Mouse (Mus musculus) frontal cortex, postnatal 14 days (tissue): ENCODE data around the gene Fam178b.

Experiments used
- DNase-seq, 2 experiments: peaks; one replicate each; pipeline ENCODE4 v3.0.0; 2022; ENCODE audit warnings: low spot score in 2 of 2

Gene Fam178b

DNA sequence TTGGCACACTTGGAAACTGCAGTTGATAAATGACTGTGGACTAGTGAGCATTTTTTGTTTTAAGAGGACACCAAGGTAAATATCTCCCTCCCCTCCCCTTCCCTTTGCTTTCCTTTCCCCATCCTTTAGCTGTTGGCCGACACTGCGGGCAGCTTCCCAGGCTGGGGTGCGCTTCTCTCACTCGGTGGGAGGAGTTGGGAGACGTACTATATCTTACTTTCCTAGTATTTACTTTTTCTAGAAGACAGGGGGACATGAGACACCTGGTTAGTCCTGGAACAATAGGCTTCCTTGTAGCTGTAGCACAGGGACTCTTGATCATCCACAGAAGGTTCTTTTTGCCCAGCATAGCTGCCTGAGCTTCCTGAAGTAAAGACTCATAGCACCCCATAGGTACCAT lies 158.9 kb downstream of the Fam178b start:
- DNase-seq: no peak

DNA sequence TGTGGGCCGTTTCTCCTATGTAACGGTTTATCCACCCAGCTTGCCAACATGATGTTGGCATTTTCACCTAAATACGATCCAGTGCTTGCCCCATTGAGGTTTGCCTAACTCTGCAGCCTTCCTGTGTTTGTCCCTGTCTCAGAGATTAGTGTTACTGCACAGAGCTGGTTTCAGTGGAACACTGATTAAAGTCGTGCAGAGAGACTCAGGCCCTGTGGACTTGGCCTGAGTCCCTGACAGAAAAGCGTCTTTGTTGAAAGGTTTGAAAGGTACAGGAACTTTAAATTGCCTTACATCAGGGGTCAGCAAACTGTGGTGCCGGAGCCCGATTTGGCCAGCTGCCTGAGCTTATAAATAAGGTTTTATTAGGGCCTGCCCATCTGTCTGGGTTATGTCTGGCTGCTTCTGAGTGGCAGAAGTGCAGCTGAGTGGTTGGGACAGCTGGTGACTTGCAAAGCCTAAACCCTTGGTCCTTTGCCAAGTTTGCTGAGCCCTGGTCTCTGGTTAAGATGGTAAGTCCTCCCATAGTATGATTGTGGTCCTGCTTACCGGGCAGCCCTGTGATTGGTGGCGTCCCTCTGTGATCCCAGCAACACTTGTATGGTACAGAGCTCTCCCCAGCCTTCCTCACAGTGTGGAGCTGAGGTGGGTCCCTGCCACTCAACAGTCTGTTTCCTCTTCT lies 159.5 kb downstream of the Fam178b start:
- DNase-seq: no peak

DNA sequence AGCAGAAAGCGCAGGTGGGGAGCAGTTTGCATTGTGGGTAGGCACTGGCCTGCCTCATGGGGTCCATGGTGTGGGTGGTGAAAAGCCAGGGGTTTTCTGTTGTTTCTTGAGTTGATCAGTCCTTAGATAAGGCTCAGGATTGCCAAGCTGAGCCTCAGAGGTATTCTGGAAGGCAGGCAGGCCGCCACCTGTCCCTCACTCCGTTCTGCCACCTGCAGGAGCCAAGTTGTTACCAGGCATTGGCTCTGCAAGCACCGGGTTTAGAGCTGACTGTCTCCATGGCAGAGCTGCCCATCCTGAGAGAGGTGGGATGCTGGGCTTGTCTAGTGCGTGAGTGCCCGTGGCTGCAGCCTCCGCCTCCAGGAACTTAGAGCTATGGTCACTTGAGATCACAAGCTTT lies 160.8 kb downstream of the Fam178b start:
- DNase-seq: no peak

DNA sequence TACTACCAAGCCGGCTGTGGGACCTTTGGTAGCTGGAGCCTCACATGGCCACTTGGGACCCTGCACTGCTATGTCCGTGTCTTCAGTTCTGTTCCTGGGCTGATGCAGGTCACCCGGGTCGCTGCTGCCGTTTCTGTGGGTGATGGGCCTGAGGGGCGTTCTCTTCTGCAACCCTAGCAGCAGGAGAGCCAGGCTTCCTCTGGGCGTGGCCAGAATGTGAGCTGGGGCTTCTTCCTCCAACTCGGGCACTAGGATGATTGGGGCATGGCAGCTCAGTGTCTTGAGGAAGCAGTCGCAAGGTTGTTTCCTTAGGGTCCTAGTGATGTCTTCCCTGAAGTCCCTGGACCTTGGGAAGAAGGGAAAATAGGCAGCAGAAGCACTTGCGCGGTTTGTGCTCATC lies 163.4 kb downstream of the Fam178b start:
- DNase-seq: no peak

DNA sequence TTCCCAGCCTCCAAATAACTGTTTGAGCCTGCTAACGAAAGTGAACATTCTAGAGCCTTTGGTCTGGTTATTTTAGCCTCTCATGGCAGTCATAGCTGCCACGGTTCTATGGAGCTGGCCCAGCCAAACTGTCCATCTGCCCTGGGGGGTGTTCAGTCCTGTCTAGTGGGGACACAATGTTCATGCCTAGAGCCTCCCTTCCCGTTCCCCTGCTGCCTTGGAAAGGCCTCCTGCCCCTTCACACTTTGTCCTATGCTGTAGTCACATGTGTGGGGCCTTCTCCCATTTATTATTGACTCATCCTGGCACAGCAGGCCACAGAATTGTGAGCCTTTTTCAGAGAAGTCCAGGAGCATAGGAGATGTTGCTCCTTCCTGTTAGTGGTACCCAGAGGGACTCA lies 164.7 kb downstream of the Fam178b start:
- no peak for DNase-seq

DNA sequence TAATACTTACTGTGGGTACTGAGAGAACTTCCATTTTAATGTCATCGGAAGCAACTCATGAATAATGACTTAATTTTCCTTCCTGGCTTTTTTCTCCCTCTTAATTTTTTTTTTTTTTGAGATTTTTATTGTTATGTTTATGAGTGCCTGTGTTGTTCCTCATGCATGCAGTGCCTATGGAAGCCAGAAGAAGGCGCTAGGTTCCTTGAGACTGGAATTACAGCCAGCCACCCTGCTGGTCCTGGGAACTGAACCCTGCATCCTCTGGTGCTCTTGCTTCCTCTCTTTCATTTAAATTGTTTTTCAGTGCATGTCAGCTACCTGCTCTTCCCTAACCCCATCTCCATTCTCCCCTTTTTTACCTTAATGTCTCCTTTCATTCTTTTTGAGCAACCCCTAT lies 169.3 kb downstream of the Fam178b start:
- no peak for DNase-seq

DNA sequence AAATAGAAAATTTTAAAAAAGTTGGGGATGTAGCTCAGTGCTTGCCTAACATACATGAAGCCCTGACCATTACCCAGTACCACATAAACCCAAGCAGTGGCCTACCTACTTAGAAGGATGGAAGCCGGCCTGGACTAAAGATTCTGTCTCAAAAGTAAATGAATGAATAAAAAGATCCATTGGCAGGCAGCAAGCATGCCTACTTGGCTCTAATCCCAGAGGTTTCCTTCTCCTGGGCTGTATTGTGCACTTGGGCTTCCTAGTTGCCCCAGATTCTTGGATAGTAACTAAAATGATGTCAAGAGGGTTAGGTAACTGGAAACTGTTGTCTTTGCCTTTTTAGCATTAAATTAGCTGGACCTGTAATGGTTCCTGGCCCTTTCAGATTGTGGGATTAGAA lies 169.7 kb downstream of the Fam178b start:
- no peak for DNase-seq

DNA sequence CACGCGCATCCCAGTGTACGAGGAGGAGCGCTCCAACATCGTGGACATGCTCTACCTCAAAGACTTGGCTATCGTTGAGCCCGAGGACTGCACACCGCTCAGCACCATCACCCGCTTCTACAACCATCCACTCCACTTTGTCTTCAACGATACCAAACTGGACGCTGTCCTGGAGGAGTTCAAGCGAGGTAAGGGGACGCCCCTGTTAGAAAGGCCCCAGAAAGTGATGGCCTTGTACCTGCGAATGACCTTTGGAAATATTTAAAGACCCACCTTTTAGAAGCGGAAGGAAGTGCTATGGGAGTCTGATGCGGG lies 170.1 kb downstream of the Fam178b start:
- DNase-seq: no peak
